Mouse (Mus musculus): Measurements from ENCODE around the gene Grin1.
A peak's percentile ranks its signal among the peaks of the same experiment; 100 is the strongest.
"Not testable (repeated sequence)": the region's sequence is repeated elsewhere in the genome, so short reads cannot be mapped to it uniquely, and the experiment has no call there.

Gene Grin1

DNA sequence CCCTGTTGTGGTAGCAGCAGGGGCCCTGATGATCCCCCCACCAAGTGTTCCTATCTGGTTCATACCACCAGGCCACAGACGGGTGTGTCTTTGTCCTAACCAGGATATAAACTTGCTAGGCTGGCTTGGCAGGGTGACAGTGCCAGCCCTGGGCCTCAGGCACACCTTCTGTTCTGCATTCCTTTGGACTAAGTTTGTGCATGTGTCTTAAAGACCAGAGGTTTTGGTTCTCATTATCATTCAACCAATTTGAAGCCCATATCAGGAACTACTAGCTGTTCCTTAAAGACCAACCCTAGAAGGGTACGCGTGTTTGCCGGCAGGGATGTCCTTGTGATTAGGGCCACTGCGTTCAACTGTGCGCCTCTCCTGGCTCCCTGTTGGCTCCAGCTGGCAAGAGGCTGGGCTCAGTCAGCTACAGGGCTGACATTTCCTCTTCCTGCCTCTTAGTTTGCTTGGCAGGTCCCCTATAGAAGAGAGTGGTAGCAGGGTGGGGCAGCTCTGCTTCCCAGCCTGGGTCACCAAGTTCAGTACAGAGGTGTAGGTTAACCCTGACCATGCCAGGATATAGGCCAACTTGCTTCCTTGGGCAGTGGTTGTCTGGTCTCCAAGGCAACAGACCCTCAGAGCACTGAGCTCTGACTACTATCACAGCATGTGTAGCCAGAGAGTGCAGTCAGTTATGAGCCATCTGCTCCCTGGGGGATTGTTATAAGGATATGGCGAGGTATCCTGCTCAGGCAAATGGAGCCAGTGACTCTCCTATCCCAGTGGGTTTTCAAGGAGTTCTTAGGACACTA is 31.9 kb downstream of the Grin1 start:
- DNase-seq (ENCODE audit: low spot score) = no peak

DNA sequence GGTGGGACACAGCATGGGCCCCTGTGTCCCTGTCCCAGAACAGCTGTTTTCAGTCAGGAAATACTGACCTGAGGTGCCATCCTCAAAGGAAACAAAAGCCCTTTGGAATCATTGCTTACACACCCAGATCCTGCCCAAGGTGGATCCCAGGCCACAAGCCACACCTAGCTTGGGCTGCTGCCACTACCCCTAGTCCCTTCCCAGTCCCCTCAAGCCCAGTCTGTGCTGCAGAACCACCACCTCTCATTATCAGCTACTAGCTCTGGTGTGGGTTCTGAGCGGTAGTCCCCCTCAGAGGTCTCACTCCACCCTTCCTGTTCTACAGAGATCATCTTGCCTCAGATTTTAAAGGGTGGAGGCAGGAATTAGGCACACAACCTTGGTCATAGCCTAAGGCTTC is 32.7 kb downstream of the Grin1 start:
- DNase-seq (ENCODE audit: low spot score) = no peak

DNA sequence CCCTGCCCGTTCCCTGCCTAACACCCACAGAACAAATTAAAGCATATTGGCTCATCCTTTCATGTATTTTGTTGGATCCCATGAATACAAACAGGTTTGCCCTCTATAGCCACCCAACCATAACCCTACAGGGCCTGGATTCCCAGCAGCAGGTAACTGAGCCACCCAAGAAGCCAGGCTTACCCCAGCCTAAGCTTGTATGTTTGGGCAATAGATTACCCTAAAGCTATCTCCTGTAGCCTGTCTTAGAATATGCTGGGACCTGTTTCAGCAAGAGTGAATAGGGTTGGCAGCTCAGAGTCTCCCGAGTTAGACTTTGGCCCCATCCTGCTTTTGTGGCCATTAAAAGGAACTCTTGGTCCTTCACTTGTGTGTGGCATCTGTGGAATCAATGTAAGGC is 33.4 kb downstream of the Grin1 start:
- no peak for DNase-seq (ENCODE audit: low spot score)

DNA sequence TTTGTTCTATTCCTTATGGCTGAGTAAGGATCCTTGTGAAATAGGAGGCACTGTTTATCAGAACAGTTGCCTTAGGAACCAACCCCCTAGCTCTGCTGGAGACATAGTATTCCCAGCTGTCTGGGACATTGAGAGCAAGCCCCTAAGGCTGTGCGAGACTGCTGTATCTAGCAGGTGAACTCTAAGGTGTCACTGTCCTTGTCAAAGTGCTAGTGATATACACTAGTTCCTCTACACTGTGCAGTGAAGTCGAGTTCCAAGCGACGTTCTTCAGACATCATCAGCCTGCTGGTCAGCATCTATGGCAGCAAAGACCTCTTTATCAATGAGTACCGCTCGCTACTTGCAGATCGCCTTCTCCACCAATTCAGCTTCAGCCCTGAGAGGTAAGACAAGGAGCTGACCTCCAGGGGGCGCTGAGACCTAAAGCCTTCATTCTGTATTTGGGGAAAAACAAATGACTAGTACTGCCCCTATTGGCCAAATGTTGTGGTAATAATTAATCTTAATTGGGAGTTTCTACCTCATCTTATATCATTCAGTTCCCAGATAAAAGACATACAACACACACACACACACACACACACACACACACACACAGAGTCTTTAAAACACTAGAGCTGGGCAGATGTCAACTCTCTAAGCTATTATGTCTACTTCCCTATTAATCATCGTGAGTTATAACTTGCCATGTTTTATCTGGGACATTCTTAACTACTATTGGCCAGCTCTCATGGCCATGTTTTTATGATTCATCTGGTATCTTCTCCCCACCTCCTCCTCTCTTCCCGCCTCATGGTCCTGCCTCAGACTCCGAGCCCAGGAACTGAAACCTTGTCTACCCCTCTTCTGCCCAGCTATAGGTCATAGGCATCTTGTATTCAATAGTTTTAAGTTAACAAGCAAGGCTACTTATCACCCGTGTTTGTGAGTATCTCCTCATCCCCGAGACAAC is 39.8 kb downstream of the Grin1 start:
- DNase-seq (ENCODE audit: low spot score) = peak; percentile 71

DNA sequence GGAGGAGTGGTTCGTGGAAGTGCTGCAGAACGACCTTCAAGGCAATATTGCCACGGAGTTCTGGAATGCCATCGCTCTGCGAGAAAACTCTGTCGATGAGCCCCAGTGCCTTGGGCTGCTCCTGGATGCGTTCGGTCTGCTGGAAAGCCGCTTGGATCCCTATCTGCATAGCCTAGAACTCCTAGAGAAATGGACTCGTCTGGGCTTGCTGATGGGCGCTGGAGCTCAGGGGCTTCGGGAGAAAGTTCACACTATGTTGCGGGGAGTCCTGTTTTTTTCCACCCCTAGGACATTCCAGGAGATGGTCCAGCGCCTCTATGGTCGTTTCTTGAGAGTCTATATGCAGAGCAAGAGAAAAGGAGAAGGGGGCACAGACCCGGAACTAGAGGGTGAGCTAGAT is 46.0 kb downstream of the Grin1 start:
- no peak for DNase-seq (ENCODE audit: low spot score)

DNA sequence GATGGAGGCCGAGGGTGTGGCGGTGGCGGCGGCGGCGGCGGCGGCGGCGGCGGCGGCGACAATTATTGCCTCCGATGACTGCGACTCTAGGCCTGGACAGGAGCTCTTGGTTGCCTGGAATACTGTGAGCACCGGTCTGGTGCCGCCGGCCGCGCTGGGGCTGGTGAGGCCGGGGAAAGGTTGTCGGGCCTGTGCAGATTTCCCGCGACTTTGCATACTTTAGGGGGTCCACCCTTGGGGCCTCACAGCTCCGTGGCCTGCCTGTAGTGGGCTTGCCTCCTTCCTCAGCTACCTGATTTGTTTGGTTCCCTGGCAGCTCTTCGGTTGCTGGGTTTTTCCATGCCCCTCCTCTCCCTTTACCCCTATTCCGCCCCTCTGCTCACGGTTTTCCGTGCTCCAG is 46.5 kb downstream of the Grin1 start:
- no peak for DNase-seq (ENCODE audit: low spot score)

DNA sequence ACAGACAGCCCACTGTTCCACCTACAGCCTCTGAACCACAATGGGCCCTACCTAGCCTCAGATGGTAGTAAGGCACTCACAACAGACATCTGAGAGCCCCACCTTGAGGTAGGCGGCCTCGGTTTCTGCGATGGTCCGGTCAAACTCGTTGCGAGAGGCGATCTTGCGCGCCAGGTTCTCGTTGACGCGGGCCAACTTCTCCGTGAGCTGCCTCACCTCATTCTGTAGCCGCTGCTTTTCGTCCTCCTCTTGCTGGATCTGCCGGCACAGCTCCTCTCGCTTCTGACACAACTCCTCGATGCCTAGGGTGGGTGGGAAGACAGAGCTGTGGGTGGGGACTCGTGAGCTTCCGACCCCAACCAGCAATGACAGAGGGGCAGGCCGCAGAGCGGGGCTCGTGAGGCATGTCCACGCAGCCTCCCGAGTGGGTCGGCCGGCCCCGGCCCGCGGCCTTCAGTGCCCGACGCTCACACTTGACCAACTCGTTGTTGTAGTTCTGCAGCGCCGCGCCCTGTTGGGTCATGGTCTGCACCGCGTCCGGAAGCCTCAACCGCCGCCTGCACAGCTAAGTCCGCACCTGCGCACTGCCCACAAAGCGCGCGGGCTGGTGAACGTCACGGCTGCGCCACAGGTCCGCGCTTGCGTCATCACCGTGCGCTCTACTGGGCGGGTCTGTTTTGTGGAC is 47.0 kb downstream of the Grin1 start, which contains the start of the genes Ssna1 and Anapc2:
TSS of gene Ssna1 (minus strand) at position 612 of the 685 bp plus-strand sequence.
TSS of gene Anapc2 (plus strand) at position 652 of the 685 bp plus-strand sequence.
- DNase-seq (ENCODE audit: low spot score) = peak; percentile 99

DNA sequence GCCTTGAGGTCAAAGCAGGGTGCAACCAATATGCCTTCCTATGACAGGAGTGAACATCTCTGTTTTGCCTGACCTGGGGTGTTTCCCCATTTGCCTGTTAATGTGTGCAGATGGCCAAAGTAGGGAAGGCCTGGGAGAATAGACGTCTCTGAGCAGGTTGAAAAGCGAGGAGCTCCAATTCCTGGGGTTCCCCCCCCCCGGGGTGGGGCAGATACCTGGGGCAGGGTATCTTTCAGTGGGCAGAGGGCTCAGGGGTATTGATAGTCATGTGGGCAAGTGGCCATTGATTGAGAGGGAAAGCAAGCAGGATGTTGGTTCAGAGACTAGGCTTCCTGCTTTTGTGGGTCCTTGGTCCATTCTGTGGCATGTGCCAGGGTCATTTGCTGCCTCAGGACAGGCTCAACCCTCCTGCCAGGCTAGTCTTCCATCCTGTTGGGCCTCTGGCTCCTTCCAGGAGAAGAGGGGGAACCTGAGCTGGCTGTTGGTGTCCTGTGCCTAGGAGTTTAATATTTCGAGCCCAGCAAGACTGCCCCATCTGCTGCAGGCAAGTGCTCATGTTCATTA is 51.2 kb downstream of the Grin1 start:
- DNase-seq (ENCODE audit: low spot score) = no peak

DNA sequence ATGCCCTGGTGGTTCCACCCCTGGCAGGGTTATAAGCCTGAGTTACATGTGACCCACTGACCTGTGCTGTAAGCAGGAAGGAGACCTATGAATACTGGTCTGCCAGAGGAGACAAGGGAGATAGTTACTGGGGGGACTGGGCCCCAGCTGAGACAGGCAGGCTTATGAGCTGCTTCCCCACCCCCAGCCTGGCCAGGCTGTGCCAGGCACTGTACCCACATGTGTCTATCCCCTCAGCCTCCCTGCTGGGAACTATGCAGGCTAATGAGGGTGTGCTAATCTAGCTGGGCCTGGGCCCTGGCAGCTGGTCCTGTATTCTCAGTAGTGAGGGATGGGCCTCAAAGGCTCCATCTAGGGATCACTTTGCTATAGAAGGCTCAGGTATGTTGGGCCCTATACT is 51.7 kb downstream of the Grin1 start:
- no peak for DNase-seq (ENCODE audit: low spot score)

DNA sequence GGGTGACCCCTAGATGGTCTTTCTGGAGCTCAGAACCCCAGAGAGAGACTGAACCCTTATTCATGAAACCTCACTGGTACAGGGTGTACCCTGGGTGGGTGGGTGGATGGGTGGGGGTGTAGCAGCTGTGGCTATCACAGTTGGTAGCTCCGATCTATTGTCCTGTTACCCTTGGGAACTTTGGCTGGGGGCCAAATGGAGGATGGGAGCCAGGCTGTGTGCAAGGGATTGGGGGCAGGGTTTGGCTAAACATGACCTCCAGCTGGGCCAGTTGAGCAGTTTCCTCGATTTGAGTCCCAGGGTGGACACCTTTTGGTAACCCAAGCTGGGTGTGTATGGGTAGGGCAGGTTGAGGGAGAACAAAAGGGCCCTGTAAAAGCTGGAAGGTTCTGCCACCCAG is 52.3 kb downstream of the Grin1 start:
- DNase-seq (ENCODE audit: low spot score) = no peak

DNA sequence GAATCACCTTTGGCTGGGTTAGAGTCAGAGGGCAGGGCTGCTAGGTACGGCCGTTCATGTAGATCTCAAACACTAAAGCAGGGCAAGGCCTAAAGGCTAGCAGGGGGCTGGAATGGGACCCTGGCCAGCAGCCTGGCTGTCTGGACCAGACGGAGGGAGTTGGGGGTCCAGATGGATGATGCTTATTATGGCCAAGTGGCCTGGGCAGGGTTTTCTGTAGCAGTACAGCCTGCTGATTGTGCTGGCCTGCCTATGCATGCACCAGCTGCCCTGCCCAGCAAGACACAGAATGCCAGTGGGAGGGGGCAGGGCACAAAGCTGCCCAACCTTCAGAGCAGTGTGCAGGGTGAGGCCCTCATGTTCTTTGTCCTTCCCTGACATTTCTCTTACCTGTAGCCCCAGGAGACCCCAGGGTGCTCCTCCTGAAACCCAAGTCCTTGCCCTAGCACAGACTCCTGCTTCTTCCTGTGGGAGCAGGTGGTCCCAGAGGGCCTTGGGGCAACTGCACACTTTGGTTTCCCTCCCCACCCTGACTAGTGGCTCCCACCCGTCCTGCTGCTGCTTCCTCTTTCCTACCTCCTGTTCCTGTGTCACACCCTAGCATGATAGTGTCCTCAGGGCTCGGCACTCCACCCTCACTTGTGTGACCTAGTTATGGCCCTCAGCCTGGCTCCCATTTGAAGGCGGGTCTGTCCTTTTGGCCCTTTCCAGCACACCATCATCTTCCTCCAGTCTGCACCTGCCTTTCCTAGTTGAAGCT is 52.9 kb downstream of the Grin1 start:
- no peak for DNase-seq (ENCODE audit: low spot score)

DNA sequence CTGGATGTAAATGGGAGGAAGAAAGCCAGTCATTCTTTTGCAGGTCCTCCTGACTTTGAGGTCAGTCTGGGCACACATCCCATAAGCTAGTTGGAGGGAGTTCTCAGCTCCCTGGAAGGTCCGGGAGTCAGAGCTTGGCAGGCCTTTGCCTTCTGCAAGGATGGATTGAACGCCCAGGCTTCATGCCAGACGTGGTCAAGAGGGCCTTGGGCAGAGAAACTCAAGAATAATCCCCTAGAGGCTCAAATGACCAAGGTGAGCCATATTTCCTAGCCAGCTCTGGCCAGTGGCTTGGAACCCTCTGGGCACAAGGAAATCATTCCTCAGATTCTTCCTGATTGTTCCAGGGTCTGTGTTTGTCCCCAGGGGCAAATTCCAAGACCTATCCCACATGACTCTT is 54.1 kb downstream of the Grin1 start:
- DNase-seq (ENCODE audit: low spot score) = no peak

DNA sequence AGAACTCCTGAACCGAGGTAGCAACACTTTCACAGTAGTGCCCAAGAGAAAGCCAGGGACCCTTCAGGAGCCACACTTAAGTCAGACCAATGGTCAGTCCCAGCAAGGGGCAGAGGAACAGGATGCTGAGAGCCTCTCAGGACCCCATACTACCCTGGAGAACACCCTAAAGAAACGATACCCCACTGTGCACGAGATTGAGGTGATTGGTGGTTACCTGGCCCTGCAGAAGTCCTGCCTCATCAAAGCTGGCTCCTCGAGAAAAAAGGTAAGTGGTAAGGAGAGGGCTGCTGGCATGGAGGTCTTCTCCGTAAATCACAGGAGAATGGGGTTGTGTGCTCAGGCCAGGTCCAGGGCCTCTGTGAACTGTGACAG is 54.7 kb downstream of the Grin1 start:
- DNase-seq (ENCODE audit: low spot score) = no peak

DNA sequence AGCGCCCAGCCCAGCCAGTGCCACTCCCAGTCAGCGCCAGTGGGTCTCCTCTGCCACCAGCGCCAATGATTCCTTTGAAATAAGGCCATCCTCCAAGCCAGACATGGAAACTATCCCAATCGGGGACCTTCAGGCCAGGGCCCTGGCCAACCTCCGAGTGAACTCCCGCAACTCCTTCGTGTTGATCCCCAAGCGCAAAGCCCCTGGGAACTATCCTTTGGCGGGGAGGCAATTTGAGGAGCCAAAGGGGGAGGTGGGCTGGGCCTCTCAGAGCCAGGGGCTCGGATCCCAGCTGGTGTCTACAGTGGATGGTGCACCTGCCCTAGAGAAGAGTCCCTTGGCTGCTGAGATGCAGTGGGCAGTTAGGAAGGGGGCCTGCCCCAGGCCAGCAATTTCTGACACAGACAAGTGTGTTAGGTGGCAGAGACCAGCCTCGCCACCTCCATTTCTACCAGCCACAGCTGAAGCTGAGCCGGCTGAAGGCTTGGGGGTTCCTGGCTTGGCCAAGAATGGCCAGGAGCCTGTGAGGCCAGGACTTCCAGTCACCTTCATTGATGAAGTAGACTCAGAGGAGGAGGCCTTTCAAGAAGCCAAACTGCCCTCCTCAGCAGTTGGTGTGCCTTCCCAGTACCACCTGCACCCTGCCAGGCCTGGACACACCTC is 55.2 kb downstream of the Grin1 start:
- no peak for DNase-seq (ENCODE audit: low spot score)

DNA sequence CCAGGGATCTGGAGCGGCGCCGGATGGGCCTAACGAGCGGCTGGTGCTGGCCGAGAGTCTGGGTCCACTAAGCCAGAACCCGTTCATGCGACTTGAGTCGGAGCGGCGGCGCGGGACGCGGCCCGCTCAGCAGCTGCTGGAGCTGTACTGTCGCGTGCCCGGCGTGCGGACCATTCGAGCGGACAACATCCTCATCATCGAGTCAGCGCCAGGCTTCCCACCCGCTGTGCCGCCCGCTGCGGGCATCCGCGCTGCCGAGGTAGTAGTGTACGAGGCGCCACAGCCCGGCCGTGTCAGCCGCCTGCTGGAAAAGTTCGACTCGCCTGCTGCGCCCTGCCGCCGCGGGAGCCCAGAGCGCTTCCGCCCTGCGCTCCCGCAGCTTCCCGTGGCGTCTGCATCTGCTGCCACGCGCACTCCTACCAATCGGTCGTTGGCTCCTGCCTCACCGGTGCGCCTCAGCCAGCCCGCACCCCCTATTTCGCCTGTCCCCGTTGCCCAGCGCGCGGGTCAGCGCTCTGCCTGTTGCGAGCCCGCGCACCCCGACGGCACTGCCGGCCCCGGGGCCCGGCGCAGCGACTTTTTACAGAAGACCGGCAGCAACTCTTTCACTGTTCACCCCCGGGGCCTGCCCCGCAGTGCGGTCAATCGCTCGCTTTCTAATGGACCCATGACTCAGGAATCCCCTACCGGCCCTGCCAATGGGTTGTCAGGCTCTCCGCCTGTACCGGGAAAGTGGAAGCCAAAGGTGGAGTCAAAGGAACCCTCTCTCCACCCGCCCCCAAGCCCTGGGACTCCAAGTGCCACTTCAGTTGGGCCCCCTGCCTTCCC is 56.0 kb downstream of the Grin1 start:
- DNase-seq (ENCODE audit: low spot score) = peak; percentile 25

DNA sequence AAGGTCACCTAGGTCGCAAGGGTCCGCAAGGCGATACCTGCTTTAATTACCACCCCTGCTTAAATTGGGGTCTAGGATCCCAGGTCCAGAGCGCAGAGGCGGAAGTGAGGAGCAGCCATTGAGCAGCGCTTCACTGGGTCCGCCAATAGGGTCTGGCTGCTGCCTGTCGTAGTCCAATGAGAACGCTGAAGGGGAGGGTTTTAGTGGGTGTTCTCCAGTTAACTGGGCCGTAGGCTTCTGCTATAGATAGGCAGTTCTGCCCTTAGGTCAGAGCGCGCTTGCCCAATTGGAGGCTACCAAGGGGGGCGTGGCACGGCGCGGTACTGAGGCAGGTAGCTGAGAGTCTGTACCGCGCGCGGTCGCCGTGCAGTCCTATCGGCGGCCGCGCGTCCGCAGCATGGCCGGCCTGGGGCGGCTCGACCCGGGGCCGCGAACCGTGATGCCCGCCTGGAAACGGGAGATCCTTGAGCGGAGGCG is 56.7 kb downstream of the Grin1 start, which contains the start of gene Tprn:
TSS of gene Tprn (plus strand) at position 328 of the 477 bp plus-strand sequence.
- DNase-seq (ENCODE audit: low spot score) = peak; percentile 90

DNA sequence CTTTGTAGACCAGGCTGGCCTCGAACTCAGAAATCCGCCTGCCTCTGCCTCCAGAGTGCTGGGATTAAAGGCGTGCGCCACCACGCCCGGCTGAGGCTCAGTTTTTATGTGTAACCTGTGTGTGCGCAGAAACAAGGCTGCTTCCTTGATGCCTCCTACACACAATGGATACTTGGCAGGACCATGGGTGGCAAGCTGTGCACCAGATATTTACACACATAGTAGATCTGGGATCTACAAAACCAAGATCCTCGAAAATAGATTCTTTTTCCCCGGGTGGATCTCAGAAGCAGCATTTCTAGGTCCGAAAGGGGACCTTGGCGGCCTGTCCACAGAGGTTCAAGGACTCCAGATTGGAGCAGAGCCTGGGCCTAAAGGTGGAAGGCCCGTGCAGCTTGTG is 57.1 kb downstream of the Grin1 start:
- no peak for DNase-seq (ENCODE audit: low spot score)

DNA sequence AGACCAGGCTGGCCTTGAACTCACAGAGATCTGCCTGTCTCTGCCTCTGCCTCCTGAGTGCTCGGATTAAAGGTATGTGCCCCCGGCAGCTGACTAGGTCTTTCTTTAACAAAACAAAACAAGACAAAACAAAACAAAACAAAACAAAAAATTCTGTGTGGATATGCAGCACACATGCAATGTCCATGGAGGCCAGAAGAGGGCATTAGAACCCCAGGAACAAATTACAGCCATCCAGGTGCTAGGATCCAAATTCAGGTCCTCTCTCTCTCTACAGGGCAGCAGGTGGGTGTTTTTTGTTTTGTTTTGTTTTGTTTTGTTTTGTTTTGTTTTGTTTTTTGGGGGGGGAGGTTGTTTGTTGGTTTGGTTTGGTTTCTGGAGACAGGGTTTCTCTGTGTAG is 60.1 kb downstream of the Grin1 start:
- no peak for DNase-seq (ENCODE audit: low spot score)

DNA sequence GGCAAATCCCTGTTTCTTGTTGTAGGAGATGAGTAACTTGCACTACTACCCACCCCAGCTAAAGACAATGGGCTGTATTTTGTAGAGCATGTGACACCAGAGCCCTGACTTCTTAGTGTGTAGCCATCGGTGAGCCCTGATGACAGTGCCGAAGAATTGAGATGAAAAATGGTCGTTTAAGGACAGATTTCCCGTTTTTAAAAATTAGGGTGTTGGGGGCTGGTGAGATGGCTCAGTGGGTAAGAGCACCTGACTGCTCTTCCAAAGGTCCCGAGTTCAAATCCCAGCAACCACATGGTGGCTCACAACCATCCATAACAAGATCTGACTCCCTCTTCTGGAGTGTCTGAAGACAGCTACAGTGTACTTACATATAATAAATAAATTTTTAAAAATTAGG is 61.7 kb downstream of the Grin1 start:
- DNase-seq (ENCODE audit: low spot score) = not testable (repeated sequence)

Data from spleen, adult 12 weeks (tissue).